In the genomic region with DNA sequence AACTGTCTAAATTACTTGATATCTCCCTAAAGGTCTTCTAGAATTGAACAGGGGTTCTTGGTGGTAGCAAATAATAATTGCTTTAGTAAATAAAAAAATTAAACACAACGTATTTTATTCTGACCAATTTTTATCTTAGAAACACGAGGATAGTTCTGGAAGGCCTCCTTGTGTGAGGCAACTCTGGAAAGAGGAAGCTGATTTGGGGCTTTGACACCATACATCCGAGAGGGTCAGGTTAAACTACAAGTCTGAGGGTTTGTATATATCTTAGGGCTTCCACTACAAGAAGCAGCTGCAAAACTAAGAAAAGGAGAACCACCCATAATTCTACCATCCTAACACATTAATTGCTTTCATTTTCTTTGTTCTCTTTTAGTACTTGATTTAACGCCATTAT, we compare ENCODE assay signal across 17 mouse cellular contexts. TPM values are rescaled to one million over a fixed set of nuclear protein-coding genes. Genes with fewer than 3 reads are reported as not detected.
"Had no signal": no experiment of that assay in that cellular context is flagged by ENCODE, and none has a peak within 500 bp of the region (broad histone marks: within the 10 kb centered on the region; RNA-seq: fewer than 3 reads in every experiment).

No protein-coding gene starts in this region.

- H3K4me1 ChIP-seq: liver, embryonic 15.5 days; midbrain, embryonic 12.5 days; neural tube, embryonic 15.5 days had no signal

- DNase-seq: kidney, adult 11 months; kidney, postnatal 14 days; lung, embryonic 14.5 days; lung, postnatal 10 days; lung, postnatal 4 days; right cerebral cortex, adult 18-20 months; right cerebral cortex, postnatal 25 days; thymus, adult 18-20 months; thymus, postnatal 14 days had no signal

- H3K27me3 ChIP-seq: liver, embryonic 15.5 days; midbrain, embryonic 12.5 days; neural tube, embryonic 15.5 days had no signal

- H3K27ac ChIP-seq: left cerebral cortex, adult 2 months; limb, embryonic 10.5 days; liver, embryonic 15.5 days; midbrain, embryonic 12.5 days; neural tube, embryonic 15.5 days had no signal

- H3K9ac ChIP-seq: liver, embryonic 15.5 days; lung, embryonic 14.5 days; midbrain, embryonic 12.5 days; neural tube, embryonic 15.5 days had no signal

- H3K4me3 ChIP-seq: left cerebral cortex, adult 2 months; limb, embryonic 10.5 days; liver, embryonic 15.5 days; midbrain, embryonic 12.5 days; myocyte; neural tube, embryonic 15.5 days had no signal

- H3K36me3 ChIP-seq: limb, embryonic 10.5 days; liver, embryonic 15.5 days; midbrain, embryonic 12.5 days; neural tube, embryonic 15.5 days had no signal

- H3K4me2 ChIP-seq: liver, embryonic 11.5 days; liver, embryonic 15.5 days; lung, embryonic 14.5 days; midbrain, embryonic 12.5 days; neural tube, embryonic 15.5 days had no signal

- H3K9me3 ChIP-seq: limb, embryonic 10.5 days; liver, embryonic 15.5 days; midbrain, embryonic 12.5 days; neural tube, embryonic 15.5 days had no signal

RNA-seq across cellular contexts. Expression of a gene that starts 20.8 kb away (rescaled TPM):
- total RNA-seq: megakaryocyte-erythroid progenitor cell, adult 5-6 weeks had no signal
- polyA plus RNA-seq: liver, embryonic 11.5 days; liver, embryonic 15.5 days; lung, embryonic 14.5 days had no signal
